Mouse (Mus musculus) hindbrain, postnatal 0 days (tissue): ENCODE measurements around the gene 2010111I01Rik. TPM values are rescaled to one million over a fixed set of nuclear protein-coding genes. Genes with fewer than 3 reads are reported as not detected.

Source experiments
- ATAC-seq: fragments of 200-750 bp; cut with Nextera tagmentation; 2 replicates; pipeline ENCODE4 v1.8.0; 2017; ENCODE audit warnings: mild to moderate bottlenecking, moderate TSS enrichment, moderate library complexity
- DNase-seq: peaks from one replicate; pipeline ENCODE4 v3.0.0-alpha.2; 2015; ENCODE audit warnings: low spot score
- H3K27ac ChIP-seq: fragments of 300-500 bp; sonication (generic); 2 replicates; pipeline ENCODE4 v1.5.1; 2014; ENCODE audit warnings: mild to moderate bottlenecking
- H3K27me3 ChIP-seq: fragments of 300-500 bp; sonication (generic); 2 replicates; pipeline ENCODE4 v1.6.1; 2014; ENCODE audit warnings: low read length, mixed read lengths; ENCODE audit not compliant: insufficient read depth
- H3K36me3 ChIP-seq: fragments of 300-500 bp; sonication (generic); 2 replicates; pipeline ENCODE4 v1.6.1; 2014; ENCODE audit warnings: low read length, mixed read lengths; ENCODE audit not compliant: insufficient read depth
- H3K4me1 ChIP-seq: fragments of 300-500 bp; sonication (generic); 2 replicates; pipeline ENCODE4 v1.6.1; 2014; ENCODE audit warnings: antibody characterized with exemption, low read length, mixed read lengths; ENCODE audit not compliant: insufficient read depth
- H3K4me2 ChIP-seq: fragments of 300-500 bp; sonication (generic); 2 replicates; pipeline ENCODE4 v1.6.1; 2014; ENCODE audit warnings: low read depth, mild to moderate bottlenecking, low read length, moderate library complexity, mixed read lengths
- H3K4me3 ChIP-seq: fragments of 300-500 bp; sonication (generic); 2 replicates; pipeline ENCODE4 v1.5.1; 2014; ENCODE audit warnings: low read length
- H3K9ac ChIP-seq: fragments of 300-500 bp; sonication (generic); replicated peaks from 2 replicates; pipeline ENCODE4 v1.6.1; 2014; ENCODE audit warnings: mild to moderate bottlenecking, low read length, moderate library complexity, mixed read lengths
- H3K9me3 ChIP-seq: fragments of 300-500 bp; sonication (generic); 2 replicates; pipeline ENCODE4 v1.6.1; 2016; ENCODE audit warnings: low read length, mixed read lengths
- CTCF ChIP-seq: IDR thresholded peaks from 2 replicates; pipeline ENCODE4 v1.5.1; 2016; ENCODE audit warnings: antibody characterized with exemption, control low read depth, low read depth
- WGBS: fragments of 180-500 bp; shearing (Covaris S2); extraction: QIAGEN DNeasy Blood & Tissue Kit; methylation state at CpG from one replicate; pipeline ENCODE4 v1.1.7; 2014; 5-methylcytosine and 5-hydroxymethylcytosine counted together
- polyA plus RNA-seq: library from polyadenylated mRNA; unstranded; fragments of >200 nt; fragmentation: Nextera tagmentation; extraction: Ambion mirVana; gene quantifications from 2 replicates; pipeline ENCODE4 v1.2.1, GENCODE M21; 2015
- total RNA-seq: library from RNA; depleted of rRNA; stranded (reverse); fragments of >200 nt; gene quantifications from 2 replicates; pipeline ENCODE4 v1.2.3, GENCODE M21; 2014

The 2010111I01Rik gene
- total and polyA plus RNA-seq, 2 experiments from 2014 or later = 15.9 to 29.8 TPM

- ATAC-seq = no peak
- no peak for TF ChIP-seq CTCF
- no peaks in the 10 kb centered on the region for H3K9me3 ChIP-seq
- no peaks in the 10 kb centered on the region for H3K27me3 ChIP-seq
- no peak overlapping the region for H3K27ac ChIP-seq
- WGBS = 77% methylated on average over 4 of the region's 4 CpGs
- no peak overlapping the region for H3K9ac ChIP-seq
- no peak for DNase-seq
- no peaks in the 10 kb centered on the region for H3K4me1 ChIP-seq
- no peak overlapping the region for H3K4me3 ChIP-seq
- H3K4me2 ChIP-seq = no peak overlapping the region
- H3K36me3 ChIP-seq = no peaks in the 10 kb centered on the region
Measured at GRCm38 (mm10) chr13:63176131-63176530, 211.4 kb downstream of the 2010111I01Rik start.

GRCm38 (mm10) chr13:63177232-63177631, 212.5 kb downstream of the 2010111I01Rik start:
- H3K36me3 ChIP-seq = no peaks in the 10 kb centered on the region
- H3K4me3 ChIP-seq = no peak overlapping the region
- no peak for DNase-seq
- H3K4me1 ChIP-seq = no peaks in the 10 kb centered on the region
- H3K9ac ChIP-seq = no peak overlapping the region
- no peak overlapping the region for H3K4me2 ChIP-seq
- no peaks in the 10 kb centered on the region for H3K27me3 ChIP-seq
- no peak for ATAC-seq
- H3K27ac ChIP-seq = no peak overlapping the region
- 80% methylated on average over 4 of the region's 4 CpGs for WGBS
- no peaks in the 10 kb centered on the region for H3K9me3 ChIP-seq
- TF ChIP-seq CTCF = no peak

GRCm38 (mm10) chr13:63180641-63181235, 216.0 kb downstream of the 2010111I01Rik start:
- TF ChIP-seq CTCF = no peak
- Histone ChIP-seq H3K4me3 (no peak overlapping the region), H3K27me3 (no peaks in the 10 kb centered on the region), H3K36me3 (no peaks in the 10 kb centered on the region), H3K4me2 (no peak overlapping the region), H3K4me1 (no peaks in the 10 kb centered on the region), H3K9me3 (no peaks in the 10 kb centered on the region), H3K9ac (no peak overlapping the region), H3K27ac (no peak overlapping the region)
- ATAC-seq (no peak), DNase-seq (no peak)
- WGBS = 81% methylated on average over 4 of the region's 4 CpGs

- Histone ChIP-seq H3K27me3 (no peaks in the 10 kb centered on the region), H3K27ac (no peak overlapping the region), H3K9me3 (no peaks in the 10 kb centered on the region), H3K36me3 (no peaks in the 10 kb centered on the region), H3K4me1 (no peaks in the 10 kb centered on the region), H3K9ac (no peak overlapping the region), H3K4me2 (no peak overlapping the region), H3K4me3 (no peak overlapping the region)
- TF ChIP-seq CTCF = no peak
- ATAC-seq (no peak), DNase-seq (no peak)
- 52% methylated on average over 6 of the region's 6 CpGs for WGBS
Measured at GRCm38 (mm10) chr13:63184946-63185345, 220.3 kb downstream of the 2010111I01Rik start.

GRCm38 (mm10) chr13:63186217-63186616, 221.5 kb downstream of the 2010111I01Rik start:
- Histone ChIP-seq H3K9me3 (no peaks in the 10 kb centered on the region), H3K9ac (no peak overlapping the region), H3K27ac (no peak overlapping the region), H3K4me1 (no peaks in the 10 kb centered on the region), H3K27me3 (no peaks in the 10 kb centered on the region), H3K4me3 (no peak overlapping the region), H3K4me2 (no peak overlapping the region), H3K36me3 (no peaks in the 10 kb centered on the region)
- 50% methylated on average over 4 of the region's 4 CpGs for WGBS
- ATAC-seq (no peak), DNase-seq (no peak)
- no peak for TF ChIP-seq CTCF

- Histone ChIP-seq H3K4me2 (no peak overlapping the region), H3K27me3 (no peaks in the 10 kb centered on the region), H3K4me1 (no peaks in the 10 kb centered on the region), H3K9me3 (no peaks in the 10 kb centered on the region), H3K4me3 (no peak overlapping the region), H3K9ac (no peak overlapping the region), H3K36me3 (no peaks in the 10 kb centered on the region), H3K27ac (no peak overlapping the region)
- no peak for TF ChIP-seq CTCF
- WGBS = 100% methylated on average over 1 of the region's 1 CpGs
- ATAC-seq (no peak), DNase-seq (no peak)
Measured at GRCm38 (mm10) chr13:63186642-63187041, 221.9 kb downstream of the 2010111I01Rik start.
